Mouse (Mus musculus) heart, adult 18-20 months (tissue): ENCODE measurements at regions not wholly inside any gene's neighbourhood (a gene's known extent, or its start where the extent isn't known, plus 50 kb on each side); places are given as distances from the start of the nearest gene placed in this dataset.
A peak's percentile ranks its signal among the peaks of the same experiment; 100 is the strongest.
"Not testable (repeated sequence)": the region's sequence is repeated elsewhere in the genome, so short reads cannot be mapped to it uniquely, and the experiment has no call there.

Experiments used
- DNase-seq, 2 experiments: peaks; one replicate each; pipeline ENCODE4 v3.0.0; 2021 to 2022; ENCODE audit warnings: mixed read lengths in 1 of 2

DNA sequence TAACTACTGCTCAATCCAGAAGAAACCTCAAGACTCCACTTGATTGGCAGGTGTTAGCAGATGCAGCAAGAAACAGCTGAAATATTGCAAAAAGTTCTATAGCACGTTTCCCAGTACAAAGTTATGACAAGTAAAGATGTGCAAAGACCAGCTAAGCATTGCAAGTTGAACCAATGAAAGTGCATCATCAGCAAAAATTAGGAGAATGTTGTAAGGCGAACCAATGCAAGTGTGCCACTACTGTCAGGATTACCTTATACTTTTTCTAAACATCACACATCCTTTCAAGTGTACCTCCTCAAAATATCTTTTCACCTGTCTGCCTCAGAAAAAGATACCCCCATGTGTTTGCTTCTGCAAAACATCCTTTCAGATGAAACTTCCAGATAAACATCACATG is 244.7 kb downstream of the Slco6d1 start:
- no peak for DNase-seq

DNA sequence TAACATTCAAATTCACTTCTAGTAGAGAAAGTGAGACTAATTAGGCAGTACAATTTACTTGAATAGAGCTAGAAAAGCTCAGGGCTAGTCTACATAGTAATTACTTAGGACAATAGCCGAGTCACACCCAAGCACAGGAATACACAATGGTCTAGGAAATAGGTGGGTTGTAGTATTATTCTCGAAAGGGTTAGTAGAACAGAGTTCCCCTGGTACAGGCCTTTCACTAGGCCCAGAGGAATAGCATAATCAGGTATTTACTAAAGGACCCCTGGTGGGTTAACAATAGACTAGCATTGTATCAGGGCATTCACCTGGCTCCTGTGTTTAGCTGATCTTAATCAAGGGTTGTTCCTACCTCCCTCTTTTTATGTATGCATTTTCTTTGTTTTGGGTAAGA is 246.5 kb downstream of the Slco6d1 start:
- DNase-seq: not testable (repeated sequence)

- DNase-seq: no peak
Measured at GRCm38 (mm10) chr1:98667887-98668286, 247.0 kb downstream of the Slco6d1 start.

DNA sequence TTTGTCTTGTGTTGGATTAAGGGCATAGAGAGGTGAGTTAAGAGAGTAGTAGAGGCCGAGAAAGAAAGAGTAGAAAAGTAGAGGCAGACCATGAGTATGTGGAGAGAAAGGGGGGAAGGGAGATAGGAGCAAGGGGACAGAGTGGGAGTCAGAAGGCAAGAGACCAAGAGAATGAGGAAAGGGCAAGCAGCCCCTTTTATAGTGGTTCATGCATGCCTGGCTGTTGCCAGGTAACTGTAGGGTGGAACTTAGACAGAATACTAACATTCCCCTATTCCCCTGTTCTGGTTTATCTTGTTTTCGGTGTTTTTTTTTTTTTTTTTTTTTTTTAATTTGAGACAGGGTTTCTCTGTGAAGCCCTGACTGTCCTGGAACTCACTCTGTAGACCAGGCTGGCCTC is 247.7 kb downstream of the Slco6d1 start:
- no peak for DNase-seq

- no peak for DNase-seq
Measured at GRCm38 (mm10) chr1:98678686-98679085, 257.8 kb downstream of the Slco6d1 start.

DNA sequence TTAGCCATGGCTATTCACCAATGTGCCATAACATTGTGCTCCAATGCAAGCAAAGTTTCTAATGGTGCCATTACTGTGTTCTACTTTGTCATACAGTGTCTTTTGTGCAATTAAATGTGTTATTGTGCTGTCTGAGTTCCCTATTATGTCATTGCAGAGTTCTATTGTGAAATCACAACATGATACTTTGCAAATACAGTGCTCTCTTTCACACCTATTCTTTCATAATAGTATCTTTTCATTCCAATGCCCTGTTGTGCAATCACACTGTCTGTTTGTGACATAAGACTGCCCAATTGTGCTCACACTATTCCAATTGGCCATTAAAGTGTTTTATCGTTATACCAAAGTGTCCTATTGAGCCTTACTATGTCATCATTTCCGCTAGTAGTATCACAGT is 292.9 kb downstream of the Slco6d1 start:
- no peak for DNase-seq

DNA sequence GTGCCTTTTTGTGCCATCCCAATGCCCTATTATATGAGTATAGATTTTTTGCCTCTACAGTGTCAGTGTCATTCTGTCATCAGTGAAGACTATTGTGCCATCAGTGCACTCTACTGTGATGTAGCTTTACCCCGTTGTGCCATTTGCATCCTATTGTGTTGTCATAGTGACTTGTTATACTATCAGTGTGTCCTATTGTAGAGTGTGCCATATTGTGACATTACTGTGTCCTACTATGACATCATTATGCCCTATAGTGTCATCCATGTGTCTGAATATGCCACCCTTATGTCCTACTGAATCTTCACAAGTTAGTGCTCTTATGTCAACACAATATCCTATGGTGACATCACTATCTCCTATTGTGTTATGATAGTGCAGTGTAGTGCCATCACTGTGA is 293.4 kb downstream of the Slco6d1 start:
- DNase-seq: no peak

- DNase-seq: no peak
Measured at GRCm38 (mm10) chr1:98720595-98720994, 299.7 kb downstream of the Slco6d1 start.

DNA sequence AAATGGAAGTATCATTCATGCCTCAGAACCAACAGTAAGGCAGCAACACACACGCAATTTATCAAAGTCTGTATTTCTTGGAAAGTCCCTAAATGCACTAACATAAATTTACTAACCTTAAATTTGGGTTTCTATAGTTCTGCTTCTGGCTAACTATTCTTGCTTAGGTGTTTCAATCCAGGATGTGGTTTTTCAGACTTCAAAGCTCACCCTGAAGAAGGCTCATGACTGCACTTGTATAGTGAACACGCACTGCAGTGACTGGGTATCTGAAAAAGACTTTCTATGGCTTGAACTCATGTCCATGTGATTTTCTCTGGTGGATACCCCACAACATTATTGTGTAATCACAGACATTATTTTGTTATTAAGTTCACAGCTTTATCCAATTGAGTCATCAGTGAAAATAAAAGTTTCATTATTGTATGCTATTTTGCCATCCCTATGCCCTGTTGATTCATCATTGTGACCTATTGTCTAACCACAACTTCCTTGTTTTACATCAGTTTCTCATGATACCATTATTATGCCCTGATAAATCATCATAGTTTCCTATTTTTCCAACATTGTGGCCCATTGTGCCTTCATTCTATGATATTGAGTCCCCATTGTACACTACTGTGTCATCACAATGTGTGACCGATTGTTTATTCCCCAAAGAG is 306.6 kb downstream of the Slco6d1 start:
- no peak for DNase-seq

DNA sequence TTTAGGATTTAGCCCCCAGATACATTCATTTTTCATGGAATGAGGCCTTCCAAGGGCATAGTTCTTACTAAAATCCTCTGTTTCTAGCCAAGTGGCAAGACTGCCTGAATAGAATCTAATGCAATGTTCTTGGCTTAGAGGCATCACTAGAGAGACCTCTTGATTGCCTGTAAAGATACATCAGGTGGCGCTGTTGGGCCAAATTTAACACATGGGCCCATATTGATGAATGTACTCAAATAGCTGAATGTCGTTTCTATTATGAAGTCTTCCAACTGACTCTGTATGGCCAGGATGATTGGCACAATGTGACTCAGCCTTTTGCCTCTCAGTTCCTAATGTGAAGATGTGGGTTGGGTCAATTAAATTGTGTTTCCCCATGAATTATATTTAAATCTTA is 328.0 kb downstream of the Slco6d1 start:
- no peak for DNase-seq

DNA sequence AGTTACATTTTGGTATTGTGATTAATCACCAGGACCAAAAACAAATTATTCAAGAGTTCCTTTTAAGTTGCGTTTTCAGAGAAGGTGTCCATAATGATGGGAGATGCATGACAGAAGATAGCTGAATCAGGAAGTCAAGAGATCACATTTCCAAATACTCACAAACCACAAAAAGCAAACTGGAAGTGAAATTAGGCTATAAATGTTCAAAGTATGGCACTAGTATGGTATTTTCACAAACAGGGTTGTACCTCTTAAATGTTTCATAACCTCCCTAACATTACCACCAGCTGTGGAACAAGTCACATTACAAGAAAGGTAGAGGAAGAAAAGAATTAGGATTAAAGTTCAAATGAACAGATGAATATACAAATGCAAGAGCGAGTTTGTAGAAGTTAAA is 367.6 kb downstream of the Slco6d1 start:
- DNase-seq: no peak

GRCm38 (mm10) chr1:98793320-98793719 is 372.4 kb downstream of the Slco6d1 start:
- no peak for DNase-seq

DNA sequence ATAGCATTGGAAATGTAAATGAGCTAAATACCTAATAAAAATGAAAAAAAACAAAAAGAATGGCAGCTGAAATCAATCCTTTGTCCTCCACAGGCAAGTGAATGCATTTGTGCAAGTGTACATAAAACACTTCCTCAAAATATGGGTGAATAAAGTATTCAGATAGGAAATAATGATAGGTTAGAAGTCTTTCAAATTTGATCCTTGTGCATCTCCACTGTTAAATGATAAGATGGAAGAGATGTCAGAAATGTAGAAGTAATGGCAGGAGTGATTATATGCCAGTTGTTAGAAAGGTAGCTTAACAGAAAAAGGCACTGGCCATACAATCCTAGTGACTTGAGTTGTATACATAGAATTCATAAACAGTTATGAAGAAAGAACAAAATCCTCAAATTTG is 391.6 kb downstream of the Slco6d1 start:
- no peak for DNase-seq

DNA sequence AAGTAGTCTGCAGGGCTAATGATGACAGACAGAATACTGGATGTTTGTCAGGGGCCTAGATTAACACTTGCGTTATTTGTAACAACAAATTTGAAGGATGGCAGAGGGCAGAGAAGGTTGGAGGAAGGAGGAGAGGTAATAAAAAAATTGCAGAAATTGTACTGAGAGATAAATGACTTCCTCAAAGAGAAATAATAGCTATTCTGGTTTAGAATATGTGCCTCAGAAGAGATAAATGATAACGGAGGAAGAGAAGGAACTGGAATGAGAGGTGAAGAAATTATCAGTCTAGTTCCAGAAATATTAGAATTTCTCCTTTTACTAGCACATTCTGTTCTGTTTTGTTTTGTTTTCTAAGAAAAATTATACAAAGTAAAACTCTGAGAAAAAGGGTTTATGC is 393.1 kb downstream of the Slco6d1 start:
- no peak for DNase-seq

DNA sequence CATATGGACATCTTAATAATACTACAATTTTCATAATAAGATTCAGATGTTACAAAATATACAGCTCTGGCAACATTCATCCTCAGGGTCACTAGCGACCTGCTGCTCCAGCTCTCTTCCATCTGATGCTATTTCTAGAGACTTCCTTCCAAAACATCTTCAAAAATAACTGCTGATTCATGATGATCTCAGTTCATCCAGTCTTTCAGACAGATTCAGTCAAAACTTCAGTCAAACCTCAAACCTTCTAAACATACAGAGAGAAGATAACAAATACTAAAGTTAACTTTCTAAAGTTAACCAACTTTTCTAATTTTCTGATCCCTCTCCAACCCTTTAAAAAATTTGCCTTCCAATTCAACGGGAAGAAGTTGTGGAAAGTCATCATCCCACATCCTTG is 397.2 kb downstream of the Slco6d1 start:
- no peak for DNase-seq

DNA sequence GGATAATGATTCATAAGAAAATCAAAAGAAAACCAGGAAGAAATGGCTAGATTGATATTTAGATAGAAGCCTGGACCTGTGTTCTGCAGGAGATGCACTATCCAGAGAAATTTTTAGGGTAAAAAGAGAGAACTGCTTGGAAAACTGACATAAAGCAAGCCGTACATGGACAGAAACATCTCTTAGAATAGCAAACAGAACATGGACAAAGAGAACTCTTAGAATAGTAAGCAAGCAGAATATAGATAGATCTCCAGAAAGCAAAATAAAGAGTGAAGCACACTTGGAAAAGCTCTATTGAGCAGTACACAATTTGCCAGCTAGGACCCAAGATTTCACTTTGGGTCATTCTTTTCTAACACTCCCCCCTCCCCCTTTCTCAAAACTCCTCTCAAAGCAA is 439.3 kb downstream of the Slco6d1 start:
- no peak for DNase-seq

GRCm38 (mm10) chr1:98906260-98906659 is 485.3 kb downstream of the Slco6d1 start:
- no peak for DNase-seq

GRCm38 (mm10) chr1:98923043-98923442 is 502.1 kb downstream of the Slco6d1 start:
- DNase-seq: no peak

GRCm38 (mm10) chr1:98924933-98925332 is 504.0 kb downstream of the Slco6d1 start:
- no peak for DNase-seq

GRCm38 (mm10) chr1:98930926-98931325 is 510.0 kb downstream of the Slco6d1 start:
- peak; percentile 2 to 7 for DNase-seq

DNA sequence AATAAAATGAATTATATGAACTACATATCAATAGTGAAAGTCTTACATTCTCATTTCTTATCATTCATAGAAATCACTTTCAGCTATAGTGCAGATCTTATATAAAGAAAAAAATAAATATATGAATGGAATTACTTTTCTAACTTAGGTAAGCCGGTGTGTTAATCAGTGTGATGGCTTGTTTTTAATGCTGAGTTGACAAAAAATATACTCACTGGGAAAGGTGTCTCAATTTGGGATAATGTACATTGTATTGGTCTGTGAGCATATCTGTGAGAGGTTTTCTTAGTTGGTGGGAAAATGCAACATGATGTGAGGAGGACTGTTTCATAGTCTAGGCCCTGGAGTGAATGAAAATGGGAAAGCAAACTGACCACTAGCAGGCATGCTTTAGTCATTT is 511.3 kb downstream of the Slco6d1 start:
- DNase-seq: no peak

DNA sequence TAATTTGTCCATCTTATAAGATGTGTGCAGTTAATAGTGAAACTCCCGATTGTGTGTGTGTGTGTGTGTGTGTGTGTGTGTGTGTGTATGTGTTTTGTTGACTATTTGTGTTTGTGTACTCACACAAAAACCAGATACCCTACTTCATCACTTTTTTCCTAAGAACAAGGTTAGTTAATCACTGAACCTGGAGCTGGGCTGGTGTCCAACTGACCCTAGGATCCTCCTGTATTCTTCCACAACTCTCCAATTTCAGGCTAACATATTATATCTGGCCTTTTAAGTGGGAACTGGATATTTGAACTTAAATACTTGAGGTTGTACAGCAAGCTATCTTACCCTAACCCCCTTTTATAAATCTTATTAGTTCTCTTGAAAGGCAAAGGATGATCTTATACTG is 556.8 kb downstream of the Slco6d1 start:
- no peak for DNase-seq
